Mouse (Mus musculus): ENCODE data around the gene Mettl5. TPM values are rescaled to one million over a fixed set of nuclear protein-coding genes. Genes with fewer than 3 reads are reported as not detected.

Gene Mettl5
- polyA plus RNA-seq, 1 experiment from 2014 or later, result 27.8 TPM

- 58% methylated on average over 2 of the region's 2 CpGs for WGBS (ENCODE audit: insufficient replicate concordance)
These were observed 55.7 kb downstream of the Mettl5 start for GRCm38 (mm10) chr2:69829680-69830079.

DNA sequence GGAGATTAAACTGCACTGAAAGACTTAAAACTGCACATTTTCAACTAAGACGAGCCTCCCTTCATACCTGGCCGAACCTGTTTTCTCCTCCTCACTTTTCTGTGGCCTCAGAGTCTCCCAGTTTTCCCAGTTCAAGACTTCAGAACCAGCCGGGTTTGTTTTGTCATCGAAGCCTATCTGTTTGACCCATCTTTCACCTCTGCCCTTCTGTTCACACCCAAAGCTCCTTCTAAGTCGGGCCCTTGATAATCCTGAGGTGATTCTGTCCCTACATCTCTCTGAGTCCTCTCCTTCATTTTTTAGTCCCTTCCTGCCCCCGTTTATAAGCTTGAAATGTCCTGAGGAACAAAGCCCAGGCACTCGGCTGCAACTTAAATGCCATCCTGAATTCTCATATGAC is 57.4 kb downstream of the Mettl5 start:
- H3K27ac ChIP-seq (ENCODE audit: low read depth), result no peak overlapping the region
- no peak overlapping the region for H3K9ac ChIP-seq (replicated peaks)
- H3K4me1 ChIP-seq (ENCODE audit: insufficient read depth), result peaks cover 6% of the 10 kb centered on the region; the same call in 1 of the 2 replicates
- TF ChIP-seq CTCF (IDR thresholded peaks at IDR 0.05; ENCODE audit: low read depth) (no peak), EP300 (IDR thresholded peaks at IDR 0.05; ENCODE audit: low read depth) (no peak)
- H3K36me3 ChIP-seq (replicated peaks; ENCODE audit: insufficient read depth, low read length), result peaks cover 27% of the 10 kb centered on the region
- 62% methylated on average over 7 of the region's 7 CpGs for WGBS (ENCODE audit: insufficient replicate concordance)
- H3K27me3 ChIP-seq (ENCODE audit: insufficient read depth, low read length), result no peaks in the 10 kb centered on the region
- H3K4me2 ChIP-seq (ENCODE audit: low read depth, low read length), result no peak overlapping the region
- ATAC-seq (no peak), DNase-seq (no peak)
- no peak overlapping the region for H3K4me3 ChIP-seq (ENCODE audit: low read depth, low read length)
- H3K9me3 ChIP-seq (ENCODE audit: low read length), result no peaks in the 10 kb centered on the region

More at GRCm38 (mm10) chr2:69829680-69830079, 55.7 kb downstream of the Mettl5 start:
- H3K27me3 ChIP-seq (ENCODE audit: insufficient read depth, low read length), result no peaks in the 10 kb centered on the region
- H3K4me3 ChIP-seq (ENCODE audit: low read depth, low read length), result no peak overlapping the region
- DNase-seq, result no peak
- H3K9ac ChIP-seq (replicated peaks), result no peak overlapping the region
- H3K9me3 ChIP-seq (ENCODE audit: low read length), result no peaks in the 10 kb centered on the region
- TF ChIP-seq CTCF (IDR thresholded peaks at IDR 0.05; ENCODE audit: low read depth) (no peak), EP300 (IDR thresholded peaks at IDR 0.05; ENCODE audit: low read depth) (no peak)
- H3K27ac ChIP-seq (ENCODE audit: low read depth), result no peak overlapping the region
- no peak for ATAC-seq
- peaks cover 3% of the 10 kb centered on the region; the same call in 1 of the 2 replicates for H3K4me1 ChIP-seq (ENCODE audit: insufficient read depth)
- H3K36me3 ChIP-seq (replicated peaks; ENCODE audit: insufficient read depth, low read length), result peaks cover 36% of the 10 kb centered on the region
- H3K4me2 ChIP-seq (ENCODE audit: low read depth, low read length), result no peak overlapping the region

GRCm38 (mm10) chr2:69826380-69826779 is 59.0 kb downstream of the Mettl5 start:
- no peak overlapping the region for H3K4me3 ChIP-seq (ENCODE audit: low read depth, low read length)
- 84% methylated on average over 2 of the region's 2 CpGs for WGBS (ENCODE audit: insufficient replicate concordance)
- H3K4me1 ChIP-seq (ENCODE audit: insufficient read depth), result peaks cover 13% of the 10 kb centered on the region
- H3K9ac ChIP-seq (replicated peaks), result no peak overlapping the region
- peaks cover 26% of the 10 kb centered on the region for H3K36me3 ChIP-seq (replicated peaks; ENCODE audit: insufficient read depth, low read length)
- DNase-seq, result no peak
- H3K4me2 ChIP-seq (ENCODE audit: low read depth, low read length), result no peak overlapping the region
- H3K27me3 ChIP-seq (ENCODE audit: insufficient read depth, low read length), result no peaks in the 10 kb centered on the region
- no peaks in the 10 kb centered on the region for H3K9me3 ChIP-seq (ENCODE audit: low read length)
- ATAC-seq, result no peak
- no peak for TF ChIP-seq CTCF (IDR thresholded peaks at IDR 0.05; ENCODE audit: low read depth)
- TF ChIP-seq EP300 (IDR thresholded peaks at IDR 0.05; ENCODE audit: low read depth), result no peak
- 0 out of 2 replicates have a peak overlapping the region, but pooled peaks have one; percentile 29 for H3K27ac ChIP-seq (ENCODE audit: low read depth)

- peaks cover 13% of the 10 kb centered on the region for H3K4me1 ChIP-seq (ENCODE audit: insufficient read depth)
- H3K36me3 ChIP-seq (replicated peaks; ENCODE audit: insufficient read depth, low read length), result peaks cover 22% of the 10 kb centered on the region
- no peaks in the 10 kb centered on the region for H3K27me3 ChIP-seq (ENCODE audit: insufficient read depth, low read length)
- TF ChIP-seq CTCF (IDR thresholded peaks at IDR 0.05; ENCODE audit: low read depth), result no peak
- TF ChIP-seq EP300 (IDR thresholded peaks at IDR 0.05; ENCODE audit: low read depth), result no peak
- H3K4me2 ChIP-seq (ENCODE audit: low read depth, low read length), result no peak overlapping the region
- no peak for DNase-seq
- WGBS (ENCODE audit: insufficient replicate concordance), result 89% methylated on average over 10 of the region's 10 CpGs
- H3K4me3 ChIP-seq (ENCODE audit: low read depth, low read length), result no peak overlapping the region
- ATAC-seq, result no peak
- H3K27ac ChIP-seq (ENCODE audit: low read depth), result no peak overlapping the region
- no peak overlapping the region for H3K9ac ChIP-seq (replicated peaks)
- H3K9me3 ChIP-seq (ENCODE audit: low read length), result no peaks in the 10 kb centered on the region
These were observed 59.5 kb downstream of the Mettl5 start for GRCm38 (mm10) chr2:69825898-69826297.

DNA sequence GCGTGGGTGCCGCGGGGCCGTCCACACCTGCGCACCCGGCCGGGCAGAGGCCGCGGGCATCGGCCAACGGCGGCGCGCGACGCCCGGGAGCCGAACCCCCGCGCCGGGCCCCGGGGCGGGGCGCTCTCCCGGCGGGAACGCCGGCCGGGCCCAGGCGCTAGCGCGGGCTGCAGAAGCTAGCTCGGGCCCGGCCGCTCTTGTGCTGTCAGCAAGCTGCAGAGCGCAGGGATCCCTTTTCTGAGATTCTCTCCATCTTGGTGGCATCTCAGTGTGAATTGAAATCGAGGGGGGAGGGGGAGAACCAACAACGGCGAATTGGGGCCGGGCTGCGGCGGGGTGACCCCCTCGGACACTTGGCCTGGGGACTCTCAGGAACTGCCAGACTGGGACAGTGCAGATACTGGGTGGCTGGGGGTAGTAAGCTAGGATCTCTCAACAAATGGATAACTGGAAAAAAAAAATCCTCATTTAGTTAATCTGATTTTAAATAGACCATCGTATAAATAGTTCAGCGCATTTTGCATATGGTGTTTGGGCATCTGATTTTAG is 62.2 kb downstream of the Mettl5 start:
- H3K9me3 ChIP-seq (ENCODE audit: low read length), result no peaks in the 10 kb centered on the region
- H3K4me2 ChIP-seq (ENCODE audit: low read depth, low read length), result peak overlapping the region; percentile 99
- H3K4me1 ChIP-seq (ENCODE audit: insufficient read depth), result peaks cover 18% of the 10 kb centered on the region
- H3K4me3 ChIP-seq (ENCODE audit: low read depth, low read length), result peak overlapping the region; percentile 92
- ATAC-seq (peak; percentile 75), DNase-seq (peak; percentile 57)
- H3K9ac ChIP-seq (replicated peaks), result peak overlapping the region; percentile 88
- no peaks in the 10 kb centered on the region for H3K27me3 ChIP-seq (ENCODE audit: insufficient read depth, low read length)
- peak overlapping the region; percentile 90 for H3K27ac ChIP-seq (ENCODE audit: low read depth)
- TF ChIP-seq CTCF (IDR thresholded peaks at IDR 0.05; ENCODE audit: low read depth) (no peak), EP300 (IDR thresholded peaks at IDR 0.05; ENCODE audit: low read depth) (no peak)
- WGBS (ENCODE audit: insufficient replicate concordance), result 4% methylated on average over 20 of the region's 45 CpGs
- H3K36me3 ChIP-seq (replicated peaks; ENCODE audit: insufficient read depth, low read length), result peaks cover 7% of the 10 kb centered on the region; the same call in 1 of the 2 replicates

GRCm38 (mm10) chr2:69822361-69823128 is 62.9 kb downstream of the Mettl5 start:
- H3K4me2 ChIP-seq (ENCODE audit: low read depth, low read length), result peak overlapping the region; percentile 99
- no peaks in the 10 kb centered on the region for H3K27me3 ChIP-seq (ENCODE audit: insufficient read depth, low read length)
- H3K27ac ChIP-seq (ENCODE audit: low read depth), result peak overlapping the region; percentile 90
- ATAC-seq (peak; percentile 31), DNase-seq (peak; percentile 60)
- WGBS (ENCODE audit: insufficient replicate concordance), result under 1% methylated on average over 45 of the region's 80 CpGs
- peak overlapping the region; percentile 88 for H3K9ac ChIP-seq (replicated peaks)
- H3K36me3 ChIP-seq (replicated peaks; ENCODE audit: insufficient read depth, low read length), result peaks cover 5% of the 10 kb centered on the region; the same call in 1 of the 2 replicates
- TF ChIP-seq EP300 (IDR thresholded peaks at IDR 0.05; ENCODE audit: low read depth) (no peak), CTCF (IDR thresholded peaks at IDR 0.05; ENCODE audit: low read depth) (no peak)
- H3K4me1 ChIP-seq (ENCODE audit: insufficient read depth), result peaks cover 18% of the 10 kb centered on the region
- H3K4me3 ChIP-seq (ENCODE audit: low read depth, low read length), result peak overlapping the region; percentile 92
- no peaks in the 10 kb centered on the region for H3K9me3 ChIP-seq (ENCODE audit: low read length)
